ENCODE assay signal across 10 mouse cellular contexts in genomic region chr5:144828365-144829102, GRCm38 (mm10).
A peak's percentile ranks its signal among the peaks of the same experiment; 100 is the strongest.
DNase-seq lines count a peak whose midpoint lies in the region; ATAC-seq and TF ChIP-seq lines count a peak whose summit lies in the region.
"Had no signal": no experiment of that assay in that cellular context is flagged by ENCODE, and none has a peak within 500 bp of the region (broad histone marks: within the 10 kb centered on the region; RNA-seq: fewer than 3 reads in every experiment).

No protein-coding gene starts in this region.

- H3K27ac ChIP-seq in layer of hippocampus, adult 2 months: peak overlapping the region; percentile 15; the same call in 1 of the 2 replicates
- H3K27ac ChIP-seq: hindbrain, embryonic 14.5 days had no signal

- no peak for ATAC-seq in monocyte, adult 5-6 weeks (replicated peaks; ENCODE audit: insufficient number of reproducible peaks, low FRiP score, low TSS enrichment, poor library complexity, severe bottlenecking)

- H3K4me3 ChIP-seq in layer of hippocampus, adult 2 months: no peak overlapping the region

- no peak for DNase-seq in layer of hippocampus, adult 2 months (ENCODE audit: low spot score in 2 of 2)
- no peak for DNase-seq in layer of hippocampus, adult 11-12 months (ENCODE audit: low spot score)
- DNase-seq in adrenal gland, postnatal 10 days: peak; percentile 87
- peak; percentile 78 for DNase-seq in cerebellum, adult 9-10 months
- DNase-seq in heart, adult 9 months (ENCODE audit: low spot score in 2 of 2): peak; percentile 46 to 58
- no peak for DNase-seq in T-cell, adult 2 months (ENCODE audit: low spot score)
- DNase-seq: liver; lung, postnatal 14 days had no signal

- TF ChIP-seq CTCF in layer of hippocampus, adult 2 months (conservative IDR thresholded peaks at IDR 0.05): no peak

Comparison
In these comparisons a context has a peak if more than half of its experiments do, and no peak if none do; other contexts are left out.
1. DNase-seq: peak in adrenal gland, postnatal 10 days (single experiment), cerebellum, adult 9-10 months (single experiment) and heart, adult 9 months (2 of 2); none in layer of hippocampus, adult 2 months (0 of 2), layer of hippocampus, adult 11-12 months (single experiment) and T-cell, adult 2 months (single experiment).